Mouse (Mus musculus) telencephalon, adult 2 months (tissue): ENCODE measurements around the gene Irf6.

Source experiments
- DNase-seq: peaks from one replicate; pipeline ENCODE4 v3.0.0-alpha.2; 2011; ENCODE audit warnings: low read depth, low spot score

Gene Irf6

GRCm38 (mm10) chr1:193200640-193201382 is 47.9 kb downstream of the Irf6 start:
- no peak for DNase-seq

DNA sequence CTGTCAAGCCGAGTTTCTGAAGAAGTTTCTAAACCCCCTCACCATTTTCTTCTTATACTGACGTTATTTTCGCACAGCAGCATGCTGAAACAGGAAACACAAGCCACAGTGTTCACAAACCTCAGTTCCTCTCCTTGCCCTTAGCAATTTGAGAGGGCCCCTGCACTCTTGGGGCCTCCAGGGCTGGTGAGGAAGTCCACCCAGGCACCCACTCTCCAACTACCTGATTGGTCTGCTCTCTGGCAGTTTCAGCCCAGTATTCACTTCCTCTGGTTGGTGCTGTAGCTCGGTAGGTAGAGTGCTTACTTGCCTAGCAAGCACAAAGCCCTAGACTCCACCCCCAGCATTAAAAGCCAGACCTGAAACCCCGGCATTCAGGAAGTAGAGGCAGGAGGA is 48.5 kb downstream of the Irf6 start, which contains the start of gene Traf3ip3:
Gene Traf3ip3 (minus strand): TSS at position 321 of the 396 bp plus-strand sequence.
- DNase-seq, result peak; percentile 39

GRCm38 (mm10) chr1:193203821-193204220 is 50.9 kb downstream of the Irf6 start:
- no peak for DNase-seq

DNA sequence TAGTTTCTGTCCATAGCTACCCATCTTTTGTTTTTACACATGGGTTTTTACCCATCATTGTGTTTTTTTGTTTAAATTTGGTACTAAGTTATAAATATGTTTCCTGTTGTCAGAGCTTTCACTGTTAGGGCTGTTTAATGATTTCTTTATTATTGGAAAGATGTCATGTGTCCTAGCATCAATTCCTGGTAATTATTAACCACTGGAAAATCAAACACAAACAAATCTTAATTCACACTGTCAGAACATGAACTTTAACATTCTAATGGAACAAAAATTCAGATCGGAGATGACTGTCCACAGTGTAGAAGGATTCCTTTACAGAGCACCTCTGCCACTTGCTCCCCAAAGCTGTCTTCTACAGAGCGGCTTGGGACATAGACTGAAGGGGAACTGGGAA is 52.5 kb downstream of the Irf6 start:
- no peak for DNase-seq

- no peak for DNase-seq
Measured at GRCm38 (mm10) chr1:193207503-193207902, 54.6 kb downstream of the Irf6 start, which contains the start of gene Lamb3. Lamb3 (plus strand) TSS chr1:193207699.

GRCm38 (mm10) chr1:193208178-193208577 is 55.3 kb downstream of the Irf6 start:
- DNase-seq, result no peak

DNA sequence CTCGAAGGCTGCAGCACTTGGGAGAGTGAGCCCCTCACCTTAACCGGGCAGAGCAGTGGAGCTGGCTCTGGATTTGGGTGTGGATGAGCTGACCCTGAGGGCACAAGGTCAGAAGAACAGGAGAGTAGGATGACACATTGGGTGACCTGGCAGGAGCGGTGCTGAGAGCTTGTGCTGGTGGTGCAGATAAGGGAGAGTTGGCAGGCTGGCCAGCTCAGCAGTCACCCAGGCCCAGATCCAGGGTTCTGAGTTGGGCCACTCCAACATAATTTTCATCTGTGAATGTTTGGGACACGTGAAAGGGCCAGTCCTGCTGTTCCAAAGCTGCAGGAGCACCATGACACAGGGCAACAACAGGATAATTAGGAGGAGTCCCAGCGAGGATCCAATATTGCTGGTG is 58.5 kb downstream of the Irf6 start:
- no peak for DNase-seq

DNA sequence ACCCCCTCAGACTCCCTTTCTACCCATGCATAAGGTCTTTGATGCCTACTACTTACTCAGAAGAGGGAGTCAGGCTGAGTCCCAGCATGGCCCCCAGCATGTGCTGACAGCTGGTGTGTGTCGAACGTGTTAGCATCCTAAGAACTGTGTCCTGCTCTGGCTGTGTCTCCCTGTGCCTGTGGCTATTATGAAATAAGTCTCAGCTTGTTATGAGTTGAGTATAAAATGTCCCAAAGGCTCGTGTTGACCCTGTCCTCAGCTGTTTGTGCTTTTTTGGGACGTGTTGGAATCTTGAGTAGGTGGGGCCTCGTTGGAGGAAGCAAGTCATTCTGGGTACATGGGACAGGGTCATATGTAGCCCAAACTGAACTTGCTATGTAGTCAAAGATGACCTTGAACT is 61.1 kb downstream of the Irf6 start:
- no peak for DNase-seq

DNA sequence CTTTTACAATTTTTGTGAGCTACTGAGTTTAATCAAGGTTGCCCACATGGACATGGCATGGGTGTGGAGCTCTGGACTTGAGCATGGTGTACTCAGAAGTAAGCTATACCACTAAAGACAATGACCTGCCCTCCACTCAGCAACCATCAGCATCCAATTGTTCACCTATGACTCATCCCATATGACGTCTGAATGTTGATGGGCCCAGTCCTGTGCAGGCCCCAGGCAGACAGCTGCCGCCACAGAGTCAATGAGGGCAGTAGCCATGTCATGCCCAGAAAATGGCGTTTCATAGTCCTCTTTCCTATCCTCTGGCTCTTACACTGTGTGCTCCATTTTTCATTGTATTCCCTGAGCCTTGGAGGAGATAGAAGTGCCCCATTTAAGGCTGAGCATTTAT is 63.1 kb downstream of the Irf6 start:
- no peak for DNase-seq

GRCm38 (mm10) chr1:193220408-193220807 is 67.5 kb downstream of the Irf6 start:
- no peak for DNase-seq
